Mouse (Mus musculus) hindbrain, embryonic 16.5 days (tissue): ENCODE results near the gene Prdm2. TPM values are rescaled to one million over a fixed set of nuclear protein-coding genes. Genes with fewer than 3 reads are reported as not detected.

Experiments used
- ATAC-seq: fragments of 200-750 bp; cut with Nextera tagmentation; 2 replicates; pipeline ENCODE4 v1.8.0; 2017; ENCODE audit warnings: moderate TSS enrichment, moderate library complexity
- H3K27ac ChIP-seq: fragments of 300-500 bp; sonication (generic); 2 replicates; pipeline ENCODE4 v1.5.1; 2014; ENCODE audit warnings: low read depth, mild to moderate bottlenecking, control low read depth, low read length, moderate library complexity
- H3K27me3 ChIP-seq: fragments of 300-500 bp; sonication (generic); replicated peaks from 2 replicates; pipeline ENCODE4 v1.6.1; 2014; ENCODE audit warnings: low read length; ENCODE audit not compliant: control insufficient read depth, insufficient read depth
- H3K36me3 ChIP-seq: fragments of 300-500 bp; sonication (generic); 2 replicates; pipeline ENCODE4 v1.6.1; 2014; ENCODE audit warnings: mild to moderate bottlenecking, low read length, moderate library complexity, mixed read lengths; ENCODE audit not compliant: control insufficient read depth, insufficient read depth
- H3K4me1 ChIP-seq: fragments of 300-500 bp; sonication (generic); 2 replicates; pipeline ENCODE4 v1.6.1; 2014; ENCODE audit warnings: low read depth, low read length; ENCODE audit not compliant: control insufficient read depth, insufficient read depth
- H3K4me2 ChIP-seq: fragments of 300-500 bp; sonication (generic); 2 replicates; pipeline ENCODE4 v1.6.1; 2014; ENCODE audit warnings: mild to moderate bottlenecking, low read length, control low read depth, moderate library complexity
- H3K4me3 ChIP-seq: fragments of 300-500 bp; sonication (generic); 2 replicates; pipeline ENCODE4 v1.5.1; 2014; ENCODE audit warnings: mild to moderate bottlenecking, low read length, control low read depth, moderate library complexity
- H3K9ac ChIP-seq: fragments of 300-500 bp; sonication (generic); 2 replicates; pipeline ENCODE4 v1.6.1; 2014; ENCODE audit warnings: low read depth, mild to moderate bottlenecking, control low read depth, low read length, moderate library complexity
- H3K9me3 ChIP-seq: fragments of 300-500 bp; sonication (generic); 2 replicates; pipeline ENCODE4 v1.6.1; 2014; ENCODE audit warnings: mild to moderate bottlenecking, low read length, moderate library complexity; ENCODE audit not compliant: control insufficient read depth
- WGBS: fragments of 180-500 bp; shearing (Covaris S2); extraction: QIAGEN DNeasy Blood & Tissue Kit; methylation state at CpG from one replicate; pipeline ENCODE4 v1.1.7; 2014; 5-methylcytosine and 5-hydroxymethylcytosine counted together
- polyA plus RNA-seq: library from polyadenylated mRNA; unstranded; fragments of >200 nt; fragmentation: Nextera tagmentation; extraction: Ambion mirVana; gene quantifications from 2 replicates; pipeline ENCODE4 v1.2.1, GENCODE M21; 2015

The Prdm2 gene
- 12.0 and 13.5 TPM in 2 replicates for polyA plus RNA-seq

DNA sequence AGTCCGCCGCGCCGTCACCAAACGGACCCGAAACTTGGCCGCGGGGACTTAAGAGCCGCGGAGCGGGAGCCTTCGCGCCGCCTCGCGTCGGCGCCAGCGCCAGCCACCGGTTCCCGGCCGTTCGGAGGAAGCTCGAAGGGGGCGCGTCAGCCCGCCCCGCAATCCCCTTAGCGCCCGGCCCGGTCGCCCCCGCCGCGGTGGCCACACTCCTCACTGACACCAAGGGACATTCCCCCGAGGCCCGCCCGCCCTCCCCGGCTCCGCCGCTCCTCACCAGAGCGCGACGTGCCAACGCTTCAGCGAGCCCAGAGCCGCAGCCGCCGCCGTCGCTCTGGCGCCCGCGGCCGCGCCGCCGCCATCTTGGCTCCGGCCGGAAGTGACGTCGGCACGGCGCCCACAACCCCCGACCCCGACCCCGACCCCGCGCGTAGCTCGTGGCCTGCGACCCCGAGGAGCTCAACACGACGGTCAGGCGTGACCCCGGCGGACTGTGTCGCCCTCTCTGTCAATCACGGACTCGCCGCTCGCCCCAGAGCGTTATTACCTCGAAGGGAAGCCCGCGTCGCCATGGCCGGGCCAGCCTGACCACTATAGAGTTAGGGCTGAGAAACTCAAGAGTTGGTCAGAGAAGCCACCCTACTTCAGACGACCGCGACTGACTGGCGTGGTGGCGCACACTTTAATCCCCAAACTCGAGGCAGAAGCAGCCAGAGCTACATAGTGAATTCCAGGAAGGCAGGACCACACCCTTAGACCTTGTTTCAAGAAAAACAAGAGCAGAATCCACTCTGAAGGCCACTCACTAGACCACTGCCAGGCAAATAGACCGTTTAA, at the start of gene Prdm2:
Gene Prdm2, minus strand, starts transcription at position 655 of the 834 bp plus-strand sequence.
- Histone ChIP-seq H3K4me3 (peak within 1 kb of the TSS; percentile 88), H3K9ac (peak within 1 kb of the TSS; percentile 98), H3K9me3 (no peaks in the 10 kb centered on the region), H3K27me3 (no peaks in the 10 kb centered on the region), H3K4me1 (peaks cover 17% of the 10 kb centered on the region), H3K27ac (peak within 1 kb of the TSS; percentile 95), H3K36me3 (no peaks in the 10 kb centered on the region), H3K4me2 (peak within 1 kb of the TSS; percentile 60)
- ATAC-seq = peak; percentile 87
- 2% methylated on average over 90 of the region's 96 CpGs for WGBS

DNA sequence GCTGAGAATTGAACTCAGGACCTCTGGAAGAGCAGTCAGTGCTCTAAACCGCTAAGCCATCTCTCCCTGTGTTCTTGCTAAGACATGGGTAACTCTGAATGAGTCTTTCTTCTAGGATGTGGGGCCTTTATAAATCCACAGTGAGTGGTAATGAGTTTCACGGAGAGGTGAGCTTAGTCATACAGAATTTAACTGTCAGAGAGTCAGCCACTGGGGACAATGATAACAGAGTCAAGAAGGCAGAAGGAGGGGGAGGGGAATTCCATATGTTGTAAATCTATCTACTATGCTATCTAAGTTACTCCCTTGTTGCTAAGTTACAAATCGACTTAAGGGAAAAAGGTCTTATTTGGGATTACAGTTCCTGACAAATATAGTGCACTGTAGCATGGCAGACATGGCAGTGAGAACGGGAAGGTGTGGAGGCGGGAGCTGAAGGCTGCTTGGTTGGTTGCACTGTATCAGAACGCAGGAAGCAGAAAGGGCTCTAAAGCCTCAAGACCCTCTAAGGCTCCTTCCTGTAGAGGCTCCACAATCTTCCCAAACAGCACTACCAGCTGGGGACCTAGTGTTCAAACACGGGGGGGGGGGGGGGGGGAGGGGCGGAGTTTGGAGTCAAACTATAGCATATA, 47.0 kb upstream of the Prdm2 start:
- ATAC-seq = peak; percentile 51; the same call in 1 of the 2 replicates
- WGBS = 56% methylated on average over 7 of the region's 8 CpGs
- Histone ChIP-seq H3K9ac (no peak overlapping the region), H3K4me2 (no peak overlapping the region), H3K27ac (no peak overlapping the region), H3K27me3 (no peaks in the 10 kb centered on the region), H3K4me3 (no peak overlapping the region), H3K9me3 (no peaks in the 10 kb centered on the region), H3K4me1 (no peaks in the 10 kb centered on the region), H3K36me3 (no peaks in the 10 kb centered on the region)

DNA sequence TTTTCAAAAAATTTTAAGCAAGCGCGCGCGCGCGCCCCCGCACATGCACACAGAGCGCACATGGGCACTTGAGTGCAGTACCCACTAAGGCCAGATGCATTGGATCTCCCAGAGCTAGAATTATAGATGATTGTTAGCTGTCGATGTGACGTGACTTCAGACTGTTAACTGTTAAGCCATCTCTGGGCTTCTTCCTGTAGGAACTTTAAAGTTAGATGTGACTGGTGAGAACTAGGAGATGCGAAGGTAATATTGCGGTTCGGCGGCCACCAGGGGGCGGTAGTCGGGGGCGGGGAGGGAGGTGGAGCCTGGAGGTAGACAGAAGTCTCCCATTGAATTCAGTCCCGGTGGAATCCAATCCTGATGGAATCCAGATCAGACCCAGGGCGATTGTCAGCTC, 45.7 kb upstream of the Prdm2 start:
- Histone ChIP-seq H3K4me2 (peak overlapping the region; percentile 49), H3K27me3 (no peaks in the 10 kb centered on the region), H3K27ac (no peak overlapping the region), H3K4me3 (peak overlapping the region; percentile 23; the same call in 1 of the 2 replicates), H3K9me3 (no peaks in the 10 kb centered on the region), H3K9ac (no peak overlapping the region), H3K36me3 (no peaks in the 10 kb centered on the region), H3K4me1 (no peaks in the 10 kb centered on the region)
- WGBS = 40% methylated on average over 19 of the region's 19 CpGs
- peak; percentile 53 for ATAC-seq

DNA sequence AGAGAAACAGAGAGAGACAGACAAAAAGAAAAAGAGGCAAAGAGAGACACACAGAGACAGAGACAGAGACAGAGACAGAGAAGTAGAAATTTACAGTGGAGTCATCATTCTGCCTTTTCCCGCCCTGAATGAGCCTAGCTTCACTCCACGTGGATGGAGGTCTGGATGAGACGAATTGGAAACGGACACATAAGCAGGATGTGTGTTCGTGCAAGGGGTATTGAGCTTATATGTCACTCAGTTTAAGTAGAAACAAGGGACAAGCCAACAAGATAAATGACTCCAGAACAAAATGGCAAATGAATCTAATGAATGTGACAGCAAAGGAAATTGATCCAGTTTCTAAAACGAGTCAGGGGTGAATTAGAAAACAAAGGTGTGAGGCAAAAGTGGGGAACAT, 45.2 kb upstream of the Prdm2 start:
- no peaks in the 10 kb centered on the region for H3K4me1 ChIP-seq
- no peaks in the 10 kb centered on the region for H3K27me3 ChIP-seq
- WGBS = 40% methylated on average over 6 of the region's 6 CpGs
- H3K9ac ChIP-seq = no peak overlapping the region
- H3K27ac ChIP-seq = no peak overlapping the region
- no peak overlapping the region for H3K4me2 ChIP-seq
- ATAC-seq = no peak; the same call in 1 of the 2 replicates
- H3K9me3 ChIP-seq = no peaks in the 10 kb centered on the region
- no peak overlapping the region for H3K4me3 ChIP-seq
- no peaks in the 10 kb centered on the region for H3K36me3 ChIP-seq

DNA sequence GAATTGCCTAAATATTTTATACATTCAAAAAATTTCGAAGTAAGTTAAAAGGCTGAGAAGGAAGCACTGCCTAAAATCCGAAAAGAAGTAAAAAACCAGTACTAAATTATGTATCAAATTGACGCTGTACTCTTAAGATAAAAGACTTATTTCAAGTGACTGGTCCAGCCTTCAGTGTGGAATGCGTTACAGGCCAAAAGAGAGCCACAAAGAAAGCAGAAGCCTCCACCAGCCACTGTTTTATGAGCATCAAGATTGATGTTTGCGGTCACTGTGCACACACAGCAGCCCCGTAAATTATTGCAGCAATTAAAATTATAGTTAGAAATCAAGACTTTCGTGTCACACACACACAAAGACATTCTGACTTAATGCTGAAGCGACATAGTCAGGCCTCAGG, 42.7 kb upstream of the Prdm2 start:
- H3K4me1 ChIP-seq = no peaks in the 10 kb centered on the region
- H3K9me3 ChIP-seq = no peaks in the 10 kb centered on the region; the same call in 1 of the 2 replicates
- H3K27ac ChIP-seq = no peak overlapping the region
- no peak overlapping the region for H3K4me2 ChIP-seq
- H3K36me3 ChIP-seq = no peaks in the 10 kb centered on the region
- H3K9ac ChIP-seq = no peak overlapping the region
- H3K4me3 ChIP-seq = no peak overlapping the region
- 79% methylated on average over 8 of the region's 8 CpGs for WGBS
- no peaks in the 10 kb centered on the region for H3K27me3 ChIP-seq
- no peak for ATAC-seq

DNA sequence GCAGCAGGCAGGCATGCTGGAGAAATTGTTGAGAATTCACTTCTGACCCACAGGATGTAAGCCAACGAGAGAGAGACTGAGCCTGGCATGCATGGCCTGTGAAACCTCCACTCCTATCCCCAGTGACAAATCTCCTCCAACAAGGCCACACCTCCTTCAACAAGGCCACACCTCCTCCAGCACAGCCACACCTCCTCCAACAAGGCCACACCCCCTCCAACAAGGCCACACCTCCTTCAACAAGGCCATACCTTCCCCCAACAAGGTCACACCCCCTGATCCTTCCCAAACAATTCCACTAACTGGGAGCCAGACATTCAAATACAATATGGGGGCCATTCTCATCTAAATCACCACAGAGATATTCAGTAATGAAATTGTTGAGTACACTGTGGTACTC, 40.6 kb upstream of the Prdm2 start:
- H3K4me2 ChIP-seq = no peak overlapping the region
- no peaks in the 10 kb centered on the region for H3K36me3 ChIP-seq
- no peak overlapping the region for H3K9ac ChIP-seq
- H3K9me3 ChIP-seq = no peaks in the 10 kb centered on the region; the same call in 1 of the 2 replicates
- no peak overlapping the region for H3K4me3 ChIP-seq
- H3K27me3 ChIP-seq = no peaks in the 10 kb centered on the region
- no peaks in the 10 kb centered on the region for H3K4me1 ChIP-seq
- ATAC-seq = no peak
- whole genome bisulfite sequencing = 75% methylated on average over 1 of the region's 1 CpGs
- no peak overlapping the region for H3K27ac ChIP-seq

DNA sequence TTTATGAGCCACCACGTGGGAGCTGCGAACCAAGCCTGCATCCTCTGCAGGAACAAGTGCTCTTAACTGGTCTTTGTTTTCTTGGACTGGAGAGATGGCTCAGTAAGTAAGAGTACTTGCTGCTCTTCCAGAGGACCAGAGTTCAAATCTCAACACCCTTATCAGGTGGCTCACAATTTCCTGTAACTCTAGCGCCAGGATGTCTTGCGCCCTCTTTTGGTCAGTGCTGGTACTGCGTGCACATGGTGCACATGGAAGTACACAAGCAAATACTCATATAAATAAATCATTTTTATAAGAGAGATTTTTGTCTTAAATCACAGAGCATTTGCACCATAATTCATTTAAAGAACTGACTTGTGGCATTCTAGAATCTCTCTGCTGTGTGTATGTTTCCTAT, 35.3 kb upstream of the Prdm2 start:
- no peak for ATAC-seq
- H3K36me3 ChIP-seq = no peaks in the 10 kb centered on the region
- 76% methylated on average over 5 of the region's 5 CpGs for WGBS
- H3K4me2 ChIP-seq = no peak overlapping the region
- H3K4me3 ChIP-seq = no peak overlapping the region
- H3K4me1 ChIP-seq = no peaks in the 10 kb centered on the region
- H3K9ac ChIP-seq = no peak overlapping the region
- H3K27me3 ChIP-seq = no peaks in the 10 kb centered on the region
- no peak overlapping the region for H3K27ac ChIP-seq
- no peaks in the 10 kb centered on the region; the same call in 1 of the 2 replicates for H3K9me3 ChIP-seq

DNA sequence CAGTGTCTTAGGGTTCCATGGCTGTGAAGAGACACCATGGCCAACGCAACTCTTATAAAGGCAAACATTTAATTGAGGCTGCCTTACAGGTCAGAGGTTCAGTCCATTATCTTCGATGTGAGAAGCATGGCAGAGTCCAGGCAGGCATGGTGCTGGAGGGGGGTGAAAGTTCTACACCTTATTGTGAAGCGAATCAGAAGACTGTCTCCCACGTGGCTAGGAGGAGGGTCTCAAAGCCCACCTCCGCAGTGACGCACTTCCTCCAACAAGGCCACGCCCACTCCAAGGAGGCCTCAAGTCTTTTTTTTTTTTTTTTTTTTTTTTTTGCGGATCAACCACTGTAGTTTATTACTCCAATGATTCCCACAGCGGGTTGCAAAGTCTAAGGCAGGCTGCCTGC, 28.5 kb upstream of the Prdm2 start:
- Histone ChIP-seq H3K9me3 (no peaks in the 10 kb centered on the region), H3K27me3 (no peaks in the 10 kb centered on the region), H3K4me2 (no peak overlapping the region), H3K36me3 (no peaks in the 10 kb centered on the region), H3K4me1 (no peaks in the 10 kb centered on the region), H3K9ac (no peak overlapping the region), H3K27ac (no peak overlapping the region), H3K4me3 (no peak overlapping the region)
- WGBS = 84% methylated on average over 9 of the region's 9 CpGs
- no peak for ATAC-seq

DNA sequence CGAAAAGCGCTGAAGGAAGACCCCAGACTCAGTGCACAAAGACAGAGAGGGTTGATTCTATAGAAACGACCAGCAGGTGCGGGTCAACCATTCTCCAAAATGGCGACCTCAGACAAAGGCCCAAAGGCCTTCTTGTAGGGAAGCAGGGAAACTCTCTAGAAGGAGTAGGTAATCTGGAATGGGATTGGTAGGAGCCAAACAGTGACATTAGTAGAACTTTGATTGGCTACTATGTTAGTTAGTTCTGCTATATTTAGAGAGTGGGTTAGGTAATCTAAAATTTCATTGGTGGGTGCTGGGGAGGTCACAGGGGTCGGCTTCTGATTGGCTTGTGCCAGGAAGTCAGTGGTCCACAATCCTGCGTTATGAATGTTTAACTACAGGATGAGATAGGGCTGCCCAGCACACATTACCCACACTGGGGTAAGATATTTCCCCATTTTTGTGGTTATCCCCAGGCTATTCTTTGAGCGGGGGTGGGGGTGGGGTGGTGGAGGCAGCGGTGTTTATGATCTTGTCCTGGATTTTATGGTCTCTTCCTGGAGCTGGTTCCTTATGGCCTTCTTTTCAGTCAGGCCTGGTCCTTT, 26.9 kb upstream of the Prdm2 start:
- Histone ChIP-seq H3K4me2 (no peak overlapping the region), H3K4me1 (no peaks in the 10 kb centered on the region), H3K27ac (no peak overlapping the region), H3K36me3 (no peaks in the 10 kb centered on the region), H3K9ac (no peak overlapping the region), H3K27me3 (no peaks in the 10 kb centered on the region), H3K4me3 (no peak overlapping the region), H3K9me3 (no peaks in the 10 kb centered on the region)
- ATAC-seq = no peak
- WGBS = 94% methylated on average over 9 of the region's 9 CpGs
